Mouse (Mus musculus) megakaryocyte progenitor cell, adult 5-6 weeks (primary cell): ENCODE data around the gene Prepl. TPM values are rescaled to one million over a fixed set of nuclear protein-coding genes. Genes with fewer than 3 reads are reported as not detected.

Source experiments
- ATAC-seq: replicated peaks from 2 replicates; pipeline ENCODE4 v1.8.0; 2016; ENCODE audit warnings: mild to moderate bottlenecking, moderate TSS enrichment, inconsistent platforms; ENCODE audit not compliant: poor library complexity
- total RNA-seq, 2 experiments: library from RNA; stranded (forward) in 1 of 2; stranded (reverse) in 1 of 2; fragments of 157-497, 149-512 nt in 1 of 2; fragments of 200-1000 nt in 1 of 2; gene quantifications; 2 replicates each; pipeline versions ENCODE4 v1.2.3 to v1.2.4; 2015 to 2017

The Prepl gene
- total RNA-seq, 2 experiments from 2014 or later, result 24.9 to 36.8 TPM

GRCm38 (mm10) chr17:85024237-85024636 lies 65.8 kb downstream of the Prepl start:
- no peak for ATAC-seq

DNA sequence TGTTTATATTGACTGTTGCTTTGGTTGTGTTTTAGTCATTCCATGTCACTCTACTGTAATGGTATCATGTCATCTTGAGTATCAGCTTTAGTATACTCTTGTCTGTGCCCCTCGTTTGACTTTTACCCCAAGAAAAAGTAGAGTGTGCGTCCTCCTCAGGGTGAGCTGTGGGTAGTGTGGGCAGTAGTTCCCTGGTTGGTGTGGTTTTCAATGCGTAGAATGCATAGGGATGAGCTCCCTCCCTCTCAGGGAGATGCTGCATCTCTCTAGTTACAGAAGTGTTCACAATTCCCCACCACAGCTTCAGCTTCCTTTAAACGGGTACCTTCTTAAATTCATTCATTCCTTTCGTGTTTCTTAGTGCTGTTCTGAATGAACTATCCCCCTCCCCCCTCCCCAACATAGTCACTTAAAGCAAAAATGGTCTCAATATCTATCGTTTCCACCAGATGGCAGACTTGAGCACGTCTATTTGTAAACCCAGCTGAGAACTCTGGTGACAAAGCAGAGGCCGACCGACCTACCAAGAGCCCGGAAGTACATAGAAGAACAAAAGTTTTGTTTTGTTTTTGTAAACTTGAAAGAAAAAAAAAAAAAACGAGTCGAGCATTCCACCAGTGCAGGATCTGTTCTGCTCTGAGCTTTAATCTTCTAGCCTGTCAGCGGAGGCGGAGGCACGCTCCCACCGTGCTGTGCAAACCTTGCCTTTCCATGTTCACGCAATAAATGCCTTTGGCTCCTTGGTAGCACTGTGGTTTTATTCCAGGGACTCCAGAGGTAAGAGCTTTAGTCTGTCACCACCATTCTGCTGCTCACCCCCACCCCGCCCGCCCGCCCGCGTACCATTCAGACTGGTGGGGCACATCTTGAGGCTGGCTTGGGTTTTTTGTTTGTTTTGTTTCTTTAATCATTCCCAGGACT lies 66.5 kb downstream of the Prepl start:
- ATAC-seq, result peak; percentile 80

GRCm38 (mm10) chr17:85020343-85020742 lies 69.7 kb downstream of the Prepl start:
- ATAC-seq, result no peak

- ATAC-seq, result peak; percentile 69
These were observed 71.2 kb downstream of the Prepl start for GRCm38 (mm10) chr17:85018794-85019193.

DNA sequence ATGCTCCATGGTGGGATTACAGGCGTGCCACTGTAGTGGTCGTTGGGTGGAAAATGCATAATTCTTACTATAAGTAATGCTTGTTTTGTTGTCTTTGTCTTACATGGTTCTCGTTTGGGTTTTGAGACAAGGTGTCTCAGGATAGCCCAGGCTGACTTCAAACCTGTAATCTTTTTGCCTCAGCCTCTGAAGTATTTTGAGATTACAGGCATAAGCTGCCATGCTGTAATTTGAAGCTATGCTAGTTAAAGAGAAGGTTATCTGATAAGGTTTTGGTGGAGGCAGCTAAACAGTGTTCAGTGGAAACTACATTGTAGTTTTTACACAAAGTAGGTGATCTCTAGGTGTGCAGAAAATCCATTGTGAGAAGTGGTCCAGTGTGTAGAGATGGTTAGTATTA lies 71.7 kb downstream of the Prepl start:
- ATAC-seq, result peak; percentile 65

DNA sequence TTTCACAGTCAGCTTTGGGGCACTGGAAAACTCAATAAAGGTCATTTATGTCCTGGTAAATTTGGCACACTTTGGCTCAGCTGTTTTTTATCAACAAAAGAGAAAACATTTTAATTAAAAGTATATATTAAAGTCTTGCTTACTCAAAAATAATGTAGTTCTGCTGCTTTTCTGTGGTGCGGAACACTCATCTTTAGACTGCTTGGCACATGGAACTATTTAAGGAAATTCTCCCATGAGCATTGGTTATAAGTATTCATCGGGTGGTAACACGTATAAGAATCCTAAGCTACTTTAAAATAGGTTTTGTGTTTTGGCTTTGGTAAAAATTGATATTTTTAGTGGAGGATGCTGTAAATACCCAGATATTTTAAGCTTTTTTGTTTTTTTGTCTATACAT lies 75.4 kb downstream of the Prepl start:
- ATAC-seq, result no peak

DNA sequence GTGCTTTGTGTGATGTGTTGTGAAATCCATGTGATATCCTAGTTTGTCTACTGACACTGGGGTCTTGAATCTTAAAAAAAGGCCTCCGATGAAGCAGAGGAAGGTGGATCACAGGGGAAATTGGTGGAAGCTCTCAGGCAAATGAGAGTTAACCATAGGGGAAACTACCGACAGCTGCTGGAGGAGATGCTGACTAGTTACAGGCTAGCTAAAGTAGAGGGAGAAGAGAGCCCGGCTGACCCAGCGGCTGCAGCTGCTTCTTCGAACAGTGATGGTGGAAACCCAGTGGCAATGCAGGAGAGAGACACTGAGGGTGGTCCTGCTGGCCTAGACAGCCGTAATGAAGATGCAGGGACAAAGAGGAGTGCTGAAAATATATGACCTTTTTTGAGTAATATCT lies 76.6 kb downstream of the Prepl start:
- ATAC-seq, result no peak

Other genes with a start within 250 kb of the Prepl start
- gene Ppm1b, start 133.5 kb downstream of the Prepl start, total RNA-seq (2015), result 46.0 and 48.4 TPM in 2 replicates
- gene Ppm1b, start 133.5 kb downstream of the Prepl start, total RNA-seq (2017), result 51.4 and 59.9 TPM in 2 replicates
- 0.32 TPM in 1 of 2 replicates, not detected in the other for gene Slc3a1, start 61.9 kb downstream of the Prepl start, total RNA-seq (2015)
- 0.04 TPM in 1 of 2 replicates, not detected in the other for gene Slc3a1, start 61.9 kb downstream of the Prepl start, total RNA-seq (2017)
- gene Camkmt, start 311 bp upstream of the Prepl start, total RNA-seq (2015), result 5.3 and 5.9 TPM in 2 replicates
- 2.1 and 4.0 TPM in 2 replicates for gene Camkmt, start 311 bp upstream of the Prepl start, total RNA-seq (2017)